8 mouse cellular contexts compared by ENCODE assay signal in the genomic region with DNA sequence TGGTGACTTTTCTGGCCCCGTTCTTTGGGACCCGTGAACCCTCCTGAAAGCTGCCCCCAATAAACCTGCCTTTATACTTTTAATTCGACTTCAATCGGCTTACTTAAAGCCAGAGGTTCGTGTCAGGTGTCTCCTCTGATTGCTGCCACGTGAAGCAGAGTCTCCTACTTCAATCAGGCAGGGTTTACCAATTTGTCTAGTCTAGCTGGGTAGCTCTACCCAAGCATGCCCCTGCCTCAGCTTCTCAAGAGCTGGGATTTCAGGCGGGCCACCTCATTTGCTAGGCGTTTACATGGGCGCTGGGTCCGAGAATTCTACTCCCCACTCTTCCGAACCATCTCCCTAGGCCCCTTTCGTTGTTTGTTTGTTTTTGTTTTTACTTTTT. TPM values are rescaled to one million over a fixed set of nuclear protein-coding genes. Genes with fewer than 3 reads are reported as not detected.
DNase-seq lines count a peak whose midpoint lies in the region; ATAC-seq lines count a peak whose summit lies in the region.

No protein-coding gene starts in this region.

- ATAC-seq in CD4-positive, CD25-positive, alpha-beta regulatory T cell, adult 4 months: no peak
- ATAC-seq in megakaryocyte, adult 5-6 weeks (ENCODE audit: poor library complexity, severe bottlenecking): no peak
- no peak for ATAC-seq in limb, embryonic 12.5 days (ENCODE audit: insufficient number of reproducible peaks, insufficient read depth, low FRiP score, low TSS enrichment, low read depth)
- no peak for ATAC-seq in stomach, embryonic 14.5 days (ENCODE audit: insufficient number of reproducible peaks, insufficient read depth, low FRiP score, low read depth)

- 44% methylated on average over 12 of the region's 12 CpGs for WGBS in limb, embryonic 12.5 days
- WGBS in stomach, embryonic 14.5 days: 40% methylated on average over 12 of the region's 12 CpGs

- H3K4me3 ChIP-seq in megakaryocyte, embryonic 14.5 days (replicated peaks): peak overlapping the region; percentile 90
- peak overlapping the region; percentile 22; the same call in 1 of the 2 replicates for H3K4me3 ChIP-seq in limb, embryonic 12.5 days (replicated peaks)
- H3K4me3 ChIP-seq in stomach, embryonic 14.5 days (ENCODE audit: low read depth, low read length): no peak overlapping the region

- peaks cover 54% of the 10 kb centered on the region for H3K4me1 ChIP-seq in megakaryocyte, embryonic 14.5 days
- H3K4me1 ChIP-seq in limb, embryonic 12.5 days (replicated peaks): peaks cover 12% of the 10 kb centered on the region; the same call in 1 of the 2 replicates
- no peaks in the 10 kb centered on the region for H3K4me1 ChIP-seq in stomach, embryonic 14.5 days (ENCODE audit: control insufficient read depth, insufficient read depth, low read length)

- no peak overlapping the region for H3K27ac ChIP-seq in limb, embryonic 12.5 days
- no peak overlapping the region for H3K27ac ChIP-seq in stomach, embryonic 14.5 days (ENCODE audit: low read length)

- peak; percentile 33 for DNase-seq in CD4-positive, CD25-positive, alpha-beta regulatory T cell, adult 2 months (ENCODE audit: low read depth, low spot score)
- no peak for DNase-seq in layer of hippocampus, adult 8-10 months (ENCODE audit: low spot score in 2 of 2)
- no peak for DNase-seq in gastrocnemius, postnatal 4 days (ENCODE audit: low spot score in 2 of 2)

- peak overlapping the region; percentile 51 for H3K4me2 ChIP-seq in limb, embryonic 12.5 days
- peak overlapping the region; percentile 48 for H3K4me2 ChIP-seq in stomach, embryonic 14.5 days (replicated peaks; ENCODE audit: low read depth, low read length)

- H3K9me3 ChIP-seq in megakaryocyte, embryonic 14.5 days: peaks cover 12% of the 10 kb centered on the region
- H3K9me3 ChIP-seq in limb, embryonic 12.5 days: no peaks in the 10 kb centered on the region
- no peaks in the 10 kb centered on the region for H3K9me3 ChIP-seq in stomach, embryonic 14.5 days (ENCODE audit: control insufficient read depth, low read depth, low read length)

- peaks cover 10% of the 10 kb centered on the region for H3K27me3 ChIP-seq in megakaryocyte, embryonic 14.5 days (replicated peaks)
- peaks cover 8% of the 10 kb centered on the region for H3K27me3 ChIP-seq in limb, embryonic 12.5 days
- no peaks in the 10 kb centered on the region for H3K27me3 ChIP-seq in stomach, embryonic 14.5 days (ENCODE audit: control insufficient read depth, insufficient read depth, low read length)

- H3K9ac ChIP-seq in limb, embryonic 12.5 days (replicated peaks): no peak overlapping the region
- no peak overlapping the region for H3K9ac ChIP-seq in stomach, embryonic 14.5 days (replicated peaks; ENCODE audit: low read depth, low read length)

- H3K36me3 ChIP-seq in megakaryocyte, embryonic 14.5 days (replicated peaks; ENCODE audit: low read length): peaks cover 11% of the 10 kb centered on the region
- no peaks in the 10 kb centered on the region for H3K36me3 ChIP-seq in limb, embryonic 12.5 days
- H3K36me3 ChIP-seq in stomach, embryonic 14.5 days (ENCODE audit: control insufficient read depth, insufficient read depth, low read length): no peaks in the 10 kb centered on the region

RNA-seq across cellular contexts. Expression of a gene that starts 21.1 kb away (rescaled TPM):
- 10 to 100 TPM; 28.0 to 40.9 TPM for polyA plus RNA-seq in CD4-positive, CD25-positive, alpha-beta regulatory T cell, adult 4 months (2017; shearing (Covaris generic))
- 4.1 and 37.8 TPM in 2 replicates for polyA plus RNA-seq in megakaryocyte, embryonic 14.5 days (2012; ENCODE audit: insufficient read depth, low replicate concordance)
- 12.7 and 17.2 TPM in 2 replicates for total RNA-seq in megakaryocyte, adult 5-6 weeks (2015)
- total RNA-seq in megakaryocyte, adult 5-6 weeks (2017): 38.3 and 43.4 TPM in 2 replicates
- polyA plus RNA-seq in limb, embryonic 12.5 days (2016; fragmentation: Nextera tagmentation; extraction: Ambion mirVana): 49.5 and 49.9 TPM in 2 replicates
- polyA plus RNA-seq in stomach, embryonic 14.5 days (2014; fragmentation: Nextera tagmentation; extraction: Ambion mirVana): 35.8 and 38.5 TPM in 2 replicates
- total RNA-seq in layer of hippocampus, adult 8-10 months (2022): 10 to 100 TPM; 27.5 to 34.5 (median 32.9) TPM
- total RNA-seq in gastrocnemius, postnatal 4 days (2021): 10 to 100 TPM; 17.5 to 19.0 TPM

RNA-seq across cellular contexts. Expression of a gene that starts 57.1 kb away (rescaled TPM):
- polyA plus RNA-seq in CD4-positive, CD25-positive, alpha-beta regulatory T cell, adult 4 months (2017; shearing (Covaris generic)): 1 to 10 TPM; 1.8 to 3.3 TPM
- 77.3 and 236 TPM in 2 replicates for polyA plus RNA-seq in megakaryocyte, embryonic 14.5 days (2012; ENCODE audit: insufficient read depth, low replicate concordance)
- 8.7 and 9.3 TPM in 2 replicates for total RNA-seq in megakaryocyte, adult 5-6 weeks (2015)
- 6.5 and 8.5 TPM in 2 replicates for total RNA-seq in megakaryocyte, adult 5-6 weeks (2017)
- 13.4 and 18.2 TPM in 2 replicates for polyA plus RNA-seq in limb, embryonic 12.5 days (2016; fragmentation: Nextera tagmentation; extraction: Ambion mirVana)
- polyA plus RNA-seq in stomach, embryonic 14.5 days (2014; fragmentation: Nextera tagmentation; extraction: Ambion mirVana): 17.1 and 19.7 TPM in 2 replicates
- 10 to 100 TPM; 52.0 to 66.6 (median 61.8) TPM for total RNA-seq in layer of hippocampus, adult 8-10 months (2022)
- total RNA-seq in gastrocnemius, postnatal 4 days (2021): 10 to 100 TPM; 21.9 to 22.4 TPM
